Mouse (Mus musculus): Measurements from ENCODE around the gene Gm7995. TPM values are rescaled to one million over a fixed set of nuclear protein-coding genes. Genes with fewer than 3 reads are reported as not detected.
"Not testable (repeated sequence)": the region's sequence is repeated elsewhere in the genome, so short reads cannot be mapped to it uniquely, and the experiment has no call there.

Gene Gm7995
- not detected in 2 replicates for total RNA-seq (2021)
- long read RNA-seq: 0 reads

DNA sequence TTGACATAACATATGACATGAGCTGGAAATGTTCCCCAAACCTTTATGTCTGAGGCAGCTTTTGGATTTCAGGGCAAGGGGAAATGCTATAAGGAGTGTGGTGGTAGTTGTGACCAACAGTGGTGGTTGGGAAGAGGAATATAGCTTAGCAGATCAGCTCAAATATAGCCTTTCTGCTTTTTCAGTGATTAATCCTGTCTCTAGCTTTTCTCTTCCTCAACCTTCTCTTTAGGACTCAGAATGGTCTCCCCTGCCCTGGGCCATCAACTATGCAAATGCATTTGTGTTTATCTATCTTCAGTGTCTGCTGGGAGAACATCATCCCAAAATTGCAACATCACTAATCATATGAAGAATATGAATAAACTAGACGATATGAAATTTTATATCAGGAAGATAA is at the start of gene Gm7995:
Gene Gm7995 (plus strand): TSS at position 301 of the 400 bp plus-strand sequence.
- DNase-seq: not testable (repeated sequence)

DNA sequence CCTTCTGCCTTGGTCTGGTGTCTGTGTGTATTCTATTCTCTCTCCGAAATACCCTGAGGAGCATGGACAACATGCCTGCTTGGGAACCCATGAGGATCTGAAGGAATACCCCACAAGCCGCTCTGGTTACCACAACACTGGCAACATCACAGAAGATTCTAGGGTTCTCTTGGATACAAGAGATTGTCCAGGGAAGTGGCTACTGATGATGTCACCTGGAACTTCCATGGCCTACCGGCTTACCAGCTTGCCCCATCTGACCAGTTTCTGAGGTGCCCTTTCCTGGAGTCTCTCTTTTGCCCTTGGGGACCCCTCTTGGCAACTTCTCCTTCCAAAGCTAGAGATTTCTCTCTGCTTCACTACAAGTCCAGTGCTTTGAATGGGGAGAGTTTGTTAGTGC is 12.8 kb upstream of the Gm7995 start, which contains the start of gene Gm9611:
Gene Gm9611 (minus strand): TSS at position 101 of the 400 bp plus-strand sequence.
- not testable (repeated sequence) for DNase-seq

Small RNA genes within 50 kb of the gene (microRNA-seq; reads per million reads assigned to microRNA genes)
- gene Gm25208: 0 reads per million in 2 experiments
- gene Gm25892: 0 reads per million in 2 experiments

Other genes with a start within 250 kb of the Gm7995 start
- not detected in 2 replicates for gene Gm7951, start 192.8 kb upstream of the Gm7995 start, total RNA-seq (2021)
- not detected in 2 replicates for gene Gm17027, start 147.6 kb upstream of the Gm7995 start, total RNA-seq (2021)
- gene Gm3573, start 119.4 kb upstream of the Gm7995 start, total RNA-seq (2021): not detected in 2 replicates
- gene Gm17026, start 50.2 kb upstream of the Gm7995 start, total RNA-seq (2021): not detected in 2 replicates
- gene Gm9611, start 12.9 kb upstream of the Gm7995 start, total RNA-seq (2021): not detected in 2 replicates
- not detected in 2 replicates for gene Gm8005, start 129.5 kb downstream of the Gm7995 start, total RNA-seq (2021)
- not detected in 2 replicates for gene Gm8011, start 153.7 kb downstream of the Gm7995 start, total RNA-seq (2021)
- not detected in 2 replicates for gene Gm8020, start 192.1 kb downstream of the Gm7995 start, total RNA-seq (2021)
- gene Gm8024, start 214.1 kb downstream of the Gm7995 start, total RNA-seq (2021): not detected in 2 replicates

Data from adrenal gland, postnatal 25 days (tissue).